Mouse (Mus musculus): Measurements from ENCODE around the gene Golph3.

The Golph3 gene

DNA sequence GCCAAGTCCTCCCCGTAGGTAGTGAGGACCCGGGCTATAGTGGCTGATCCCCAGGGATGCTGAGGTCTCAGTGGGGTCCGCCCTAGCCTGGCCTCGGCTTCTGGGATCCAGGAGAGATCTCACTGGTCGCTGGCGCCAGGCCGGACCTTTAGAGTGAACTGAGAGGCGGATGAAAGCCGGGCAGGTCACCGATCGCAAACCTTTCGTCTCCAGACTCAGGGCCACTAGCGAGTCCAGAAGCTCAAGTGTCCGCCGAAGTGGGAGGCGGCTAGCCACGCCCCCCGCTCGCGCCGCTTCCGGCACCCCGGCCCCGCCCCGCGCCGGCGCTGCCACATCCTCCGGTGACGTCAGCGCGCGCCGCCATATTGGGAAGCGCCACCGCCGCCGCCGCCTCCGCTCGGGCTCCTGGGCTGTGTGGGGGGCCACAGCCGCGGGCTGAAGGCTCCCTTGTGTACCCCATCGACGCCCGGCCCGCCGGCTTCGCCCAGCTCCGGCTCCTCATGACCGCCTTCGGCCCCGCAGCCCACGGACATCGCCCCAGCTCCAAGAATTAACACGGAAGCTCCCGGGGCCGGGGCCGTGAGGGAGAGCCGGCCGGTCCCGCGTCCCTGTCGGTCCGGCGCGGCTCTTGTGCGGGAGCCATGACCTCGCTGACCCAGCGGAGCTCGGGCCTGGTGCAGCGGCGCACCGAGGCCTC is at the start of gene Golph3:
Gene Golph3, plus strand, starts transcription at position 360 of the 697 bp plus-strand sequence.
- peak; percentile 97 for DNase-seq

DNA sequence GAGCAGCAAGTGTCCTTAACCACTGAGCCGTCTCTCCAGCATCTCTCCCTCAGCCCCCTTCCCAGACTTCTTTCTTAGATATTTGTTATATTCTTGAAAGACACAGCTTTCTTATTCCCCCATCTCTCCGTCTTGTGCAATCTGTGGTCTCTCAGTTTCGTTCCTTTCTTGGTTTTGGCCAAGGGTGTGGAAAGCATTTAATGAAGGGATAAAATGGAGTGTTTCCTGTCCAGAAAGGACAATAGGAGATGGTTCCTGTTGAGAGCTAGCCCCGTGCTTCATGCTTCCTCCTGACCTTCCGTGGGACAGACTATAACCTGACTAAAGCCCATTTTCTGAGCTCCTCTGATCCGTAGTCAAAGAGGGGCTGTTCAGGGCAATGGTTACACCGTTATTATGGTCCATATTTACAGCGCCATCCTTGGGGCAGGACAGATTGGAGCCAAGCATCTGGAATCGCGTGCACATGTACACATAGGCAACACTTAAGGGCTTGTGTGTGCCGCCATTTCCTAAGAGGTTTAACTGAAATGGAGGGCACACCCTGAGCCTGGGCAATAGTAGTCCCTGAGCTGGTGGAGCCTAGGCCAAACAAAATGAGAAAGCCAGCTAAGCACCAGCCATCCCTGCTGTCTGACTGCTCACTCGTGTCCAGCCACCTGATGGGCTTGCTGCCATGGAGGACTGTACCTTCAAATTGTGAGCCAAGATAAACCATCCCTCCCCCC is 47.8 kb upstream of the Golph3 start:
- DNase-seq, result no peak

DNA sequence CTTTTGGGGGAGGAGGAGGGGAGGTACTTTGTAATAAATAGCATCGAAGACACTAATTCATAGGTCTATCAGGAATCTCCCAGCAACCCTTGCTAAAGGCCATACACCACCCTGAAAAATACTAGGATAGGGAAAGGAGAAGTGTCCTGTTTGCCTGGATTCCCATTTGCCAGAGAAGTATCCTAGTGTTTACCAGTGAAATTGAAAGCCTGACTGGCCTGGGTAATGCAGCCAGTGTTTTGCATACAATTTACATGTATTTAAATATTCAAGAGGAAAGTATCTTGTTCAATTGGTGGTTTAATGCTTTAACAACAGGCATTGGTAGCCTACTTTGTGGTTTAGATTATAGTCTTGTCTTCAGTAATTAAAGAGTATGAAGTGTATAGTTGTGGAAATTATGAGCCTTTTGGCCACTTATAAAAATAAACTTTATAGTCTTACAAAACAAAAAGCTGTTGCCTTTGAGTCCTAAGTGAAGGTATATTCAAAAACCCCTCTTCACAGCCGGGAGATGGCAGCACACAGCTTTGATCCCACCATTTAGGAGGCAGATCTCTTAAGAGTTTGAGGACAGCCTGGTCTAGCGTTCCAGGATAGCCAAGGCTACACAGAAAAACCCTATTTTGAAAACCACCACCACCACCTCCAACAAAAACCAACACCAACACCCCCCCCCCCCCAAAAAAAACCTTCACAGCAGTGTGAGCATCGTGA is 47.0 kb upstream of the Golph3 start:
- no peak for DNase-seq

DNA sequence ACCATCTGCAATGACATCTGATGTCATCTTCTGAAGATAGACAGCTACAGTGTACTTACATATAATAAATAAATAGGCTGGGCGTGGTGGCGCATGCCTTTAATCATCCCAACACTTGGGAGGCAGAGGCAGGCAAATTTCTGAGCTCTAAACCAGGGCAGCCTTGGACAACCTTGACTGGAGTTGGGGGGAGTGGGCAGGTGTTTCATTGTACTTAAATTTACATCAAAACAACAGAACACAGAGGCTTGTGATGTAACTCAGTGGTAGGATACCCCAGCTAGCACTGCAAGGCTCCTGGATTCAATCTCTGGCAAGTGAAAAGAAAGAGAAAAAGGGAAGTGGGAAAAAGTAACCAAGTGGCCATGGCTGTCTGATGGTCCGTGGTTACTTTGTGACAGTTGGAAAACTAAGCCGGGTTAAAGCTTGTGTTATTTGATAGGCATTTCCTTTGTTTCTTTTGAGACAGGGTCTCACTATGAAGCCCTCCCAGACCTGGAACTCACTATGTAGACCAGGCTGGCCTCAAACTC is 46.1 kb upstream of the Golph3 start:
- no peak for DNase-seq

DNA sequence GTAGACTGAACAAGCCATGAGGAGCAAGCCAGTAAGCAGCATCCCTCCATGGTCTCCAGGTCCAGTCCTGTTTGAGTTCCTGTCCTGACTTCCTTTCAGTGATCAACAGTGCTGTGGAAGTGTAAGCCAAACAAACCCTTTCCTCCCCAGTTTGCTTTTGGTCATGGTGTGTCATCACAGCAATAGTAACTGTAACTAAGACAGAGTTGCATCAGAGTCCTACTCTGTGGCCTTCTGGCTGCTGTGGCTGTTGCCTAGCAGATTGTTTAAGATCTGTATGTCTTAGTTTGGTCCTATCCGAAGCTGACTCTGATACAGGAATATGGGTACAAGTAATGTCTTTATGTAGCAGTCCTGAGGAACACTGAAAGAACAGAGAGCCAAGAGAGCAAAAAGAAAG is 41.4 kb upstream of the Golph3 start:
- no peak for DNase-seq

DNA sequence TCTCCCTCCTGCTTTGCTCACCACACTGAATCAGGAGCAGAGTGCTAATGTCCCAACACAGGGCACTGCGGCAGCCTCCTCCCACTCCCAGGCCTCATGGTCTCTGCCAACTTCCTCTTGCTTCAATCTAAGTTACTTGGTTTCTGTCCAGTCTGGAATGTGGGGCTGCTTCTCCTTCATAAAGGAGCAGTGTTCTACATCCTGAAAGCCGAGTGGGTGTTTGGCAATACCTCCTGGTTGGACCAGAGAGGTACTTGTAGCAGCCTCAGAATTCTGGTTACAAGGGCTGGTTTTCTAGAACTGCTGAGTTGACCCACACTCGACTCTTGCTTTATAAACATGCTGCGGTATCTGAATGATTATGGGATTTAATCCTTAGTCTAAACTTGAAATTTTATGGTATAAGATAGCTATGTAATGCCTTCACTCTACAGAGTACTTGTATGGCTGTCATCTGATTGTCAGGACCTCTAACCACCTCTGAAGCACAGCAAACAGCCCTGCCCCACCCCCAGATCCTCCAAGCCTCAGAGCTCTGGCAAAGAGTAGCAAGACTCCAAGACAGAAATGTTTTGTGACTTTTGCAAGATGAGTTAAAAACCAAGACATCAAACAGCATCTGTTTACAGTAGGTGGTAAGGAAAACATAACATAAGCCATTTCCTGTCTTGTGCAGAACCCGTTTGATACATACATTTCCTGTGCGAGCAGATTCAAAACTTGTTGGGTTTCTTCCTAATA is 36.3 kb upstream of the Golph3 start:
- peak; percentile 55 to 63 for DNase-seq

DNA sequence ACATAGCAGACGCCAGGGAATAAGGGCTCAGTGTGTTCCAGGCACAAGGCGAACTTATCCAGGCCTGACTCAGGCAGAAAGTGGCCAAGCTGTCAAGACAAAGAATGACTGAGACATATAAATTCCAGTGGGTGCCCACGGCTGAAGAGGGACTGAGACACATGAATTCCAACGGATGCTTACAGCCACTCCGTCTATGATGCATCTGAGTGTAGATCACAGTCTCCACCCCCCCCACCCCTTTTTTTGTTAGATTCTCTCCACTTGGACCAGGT is 35.8 kb upstream of the Golph3 start:
- DNase-seq, result no peak

DNA sequence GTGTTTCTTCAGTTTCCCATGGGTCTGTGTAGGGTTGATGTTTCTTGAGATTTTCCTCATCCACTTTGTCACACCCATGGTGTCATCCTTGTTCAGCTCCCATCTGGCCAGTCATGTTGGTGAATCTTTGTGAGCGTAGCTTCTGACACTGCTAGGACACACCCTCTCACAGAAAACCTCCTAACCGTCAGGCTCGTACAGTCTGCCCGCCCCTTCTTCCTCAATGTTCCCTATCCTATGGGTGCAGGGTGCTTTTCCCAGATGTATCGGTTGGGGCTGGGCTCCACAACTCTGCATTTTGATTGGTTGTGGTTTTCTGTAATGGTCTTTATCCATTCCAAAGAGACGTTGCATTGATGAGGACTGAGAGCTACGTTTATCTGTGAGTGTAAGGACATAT is 30.9 kb upstream of the Golph3 start:
- DNase-seq, result no peak

DNA sequence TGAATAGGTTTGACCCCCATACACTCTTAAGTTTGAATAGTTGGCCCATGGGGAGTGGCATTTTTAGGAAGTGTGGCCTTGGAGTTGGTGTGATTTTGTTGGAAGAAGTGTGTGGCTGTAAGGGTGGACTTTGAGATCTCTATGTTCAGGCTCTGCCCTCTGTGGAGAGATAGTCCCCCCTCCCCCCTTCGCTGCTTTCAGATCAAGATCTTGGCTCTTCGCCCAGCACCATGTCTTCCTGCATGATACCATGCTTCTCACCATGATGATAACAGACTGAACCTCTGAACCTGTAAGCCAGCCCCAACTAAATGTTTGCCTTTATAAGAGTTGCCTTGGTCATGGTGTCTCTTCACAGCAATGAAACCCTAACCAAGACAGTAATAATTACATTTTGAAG is 29.5 kb upstream of the Golph3 start:
- DNase-seq, result no peak

DNA sequence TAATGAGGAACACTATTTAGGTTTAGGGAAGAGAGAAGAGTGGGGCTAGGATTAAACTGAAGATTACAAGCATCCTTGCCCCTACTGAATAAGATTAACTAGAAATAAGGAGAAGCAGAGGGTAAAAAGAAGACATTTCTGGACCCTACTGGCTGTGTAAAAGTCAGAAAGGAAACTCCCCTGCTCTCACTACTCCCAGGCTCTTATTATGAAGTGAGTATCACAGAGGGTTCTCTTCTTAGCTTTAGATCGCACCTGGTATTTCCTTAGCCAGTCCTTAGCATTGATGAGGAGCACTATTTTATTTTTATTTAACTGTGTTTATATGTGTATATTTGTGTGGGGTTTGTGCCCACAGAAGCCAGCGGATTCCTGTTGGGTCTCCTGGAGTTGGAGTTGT is 25.0 kb upstream of the Golph3 start:
- no peak for DNase-seq

DNA sequence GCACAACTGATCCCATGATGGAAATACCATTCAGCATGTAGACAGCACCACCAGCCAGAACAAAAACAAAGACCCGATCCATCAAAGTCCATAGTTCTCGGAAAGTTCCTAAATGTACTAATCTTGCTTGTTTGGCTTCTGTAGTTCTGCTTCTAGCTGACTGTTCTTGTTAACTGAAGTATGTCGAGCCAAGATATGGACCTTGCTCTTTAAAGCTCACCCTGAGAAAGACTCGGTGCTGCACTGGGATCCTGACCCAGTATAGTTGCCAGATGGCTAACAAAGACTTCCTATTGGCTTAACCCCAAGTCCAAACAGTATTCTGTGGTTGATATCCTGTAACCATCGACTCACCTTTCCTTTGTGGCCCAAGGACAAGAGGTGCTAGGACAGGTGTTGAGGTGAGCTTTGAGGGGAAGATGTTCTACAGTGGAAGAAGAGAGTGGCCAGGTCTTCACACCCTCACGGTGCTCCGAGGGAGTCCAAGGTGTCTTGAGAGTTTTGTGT is 23.0 kb upstream of the Golph3 start:
- no peak for DNase-seq

DNA sequence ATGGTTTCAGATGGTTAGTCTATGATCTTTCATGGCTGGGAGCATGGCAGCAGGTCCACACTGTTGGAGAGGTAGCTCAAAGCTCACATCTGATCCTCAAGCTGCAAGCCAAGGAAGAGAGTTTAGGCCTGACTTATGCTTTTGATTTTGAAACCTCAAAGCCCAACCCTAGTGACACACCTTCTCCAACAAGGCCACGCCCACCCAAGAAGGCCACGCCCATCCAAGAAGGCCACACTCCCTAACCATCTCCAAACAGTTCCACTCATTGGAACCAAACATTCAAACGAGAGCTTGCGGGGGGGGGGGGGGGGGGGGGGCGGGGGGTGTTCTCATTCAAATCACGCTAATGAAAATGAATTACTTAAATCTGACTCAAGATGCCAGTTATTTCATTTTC is 19.5 kb upstream of the Golph3 start:
- no peak for DNase-seq

DNA sequence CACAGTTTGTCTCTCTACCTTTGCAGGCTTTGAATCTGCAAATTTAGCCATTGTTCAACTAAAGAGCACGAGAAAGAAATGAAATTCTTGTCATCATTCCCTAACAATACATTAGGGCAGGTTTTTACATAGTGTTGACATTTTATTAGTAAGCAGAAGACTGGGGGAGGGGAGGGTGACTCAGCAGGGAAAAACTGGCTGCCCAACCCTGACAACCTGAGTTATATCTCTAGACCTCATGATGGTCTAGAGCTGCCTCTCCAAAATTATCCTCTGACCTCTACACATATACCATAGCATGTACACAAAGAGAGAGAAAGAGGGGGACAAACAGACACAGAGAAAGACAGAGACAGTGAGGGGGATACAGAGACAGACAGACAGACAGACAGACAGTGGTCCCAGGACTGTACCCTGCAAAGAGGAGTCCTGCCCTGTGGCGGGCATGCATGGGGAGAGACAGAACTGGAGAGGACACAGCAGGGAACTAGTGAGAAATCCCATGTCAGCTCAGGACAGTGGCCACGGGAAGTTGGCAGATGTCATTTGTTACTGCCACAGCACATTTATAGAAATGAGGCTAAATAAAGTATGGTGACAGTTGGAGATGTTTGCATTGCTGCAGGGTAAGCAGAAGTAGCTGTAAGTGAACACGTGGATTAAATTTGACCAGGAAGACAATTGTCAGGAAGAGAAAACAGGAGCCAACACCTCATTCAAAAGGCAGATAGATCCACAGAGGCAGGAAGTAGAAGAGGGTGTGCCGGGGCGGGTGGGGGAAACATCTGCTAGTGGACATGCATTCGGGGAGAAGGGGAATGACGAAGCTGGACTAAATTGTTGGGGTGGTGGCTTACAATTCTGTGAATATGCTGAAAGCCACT is 14.8 kb upstream of the Golph3 start:
- no peak for DNase-seq

DNA sequence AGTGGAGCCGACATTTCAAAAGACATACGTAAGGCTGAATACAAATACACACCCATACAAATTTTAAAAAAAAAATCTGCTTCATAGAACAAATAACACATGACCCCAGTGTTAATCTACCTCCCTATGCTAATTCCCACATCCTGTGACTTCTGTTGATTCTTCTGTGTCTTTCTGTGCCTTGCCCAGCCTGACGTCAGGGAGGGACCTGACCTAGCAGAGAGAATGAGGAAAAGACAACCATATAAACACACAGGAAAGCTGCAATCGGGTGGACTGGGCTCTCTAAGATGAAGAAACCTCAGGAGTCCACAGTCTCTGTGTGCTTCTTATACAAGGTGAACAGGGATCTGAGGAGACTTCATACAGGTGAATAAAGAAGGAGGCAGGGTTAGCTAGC is 14.1 kb upstream of the Golph3 start:
- DNase-seq, result no peak

DNA sequence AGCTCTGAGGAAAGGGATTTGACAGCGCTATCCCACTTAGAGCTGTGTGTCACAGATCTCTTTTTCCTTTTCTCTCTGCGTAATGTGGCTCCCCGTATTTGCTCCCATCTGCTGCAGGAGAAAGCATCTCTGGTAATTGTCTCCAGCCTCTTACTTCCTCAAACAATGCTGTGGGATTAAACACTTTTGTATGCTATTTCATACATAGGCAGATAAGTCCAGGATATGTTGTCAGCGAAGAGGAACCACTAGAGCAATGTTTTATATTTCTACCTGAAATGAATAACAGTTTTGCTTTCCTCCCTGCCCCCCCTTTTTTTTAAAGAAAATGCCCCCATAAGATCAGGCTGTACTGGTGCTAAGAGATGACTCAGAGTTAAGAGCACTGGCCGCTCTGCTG is 12.7 kb upstream of the Golph3 start:
- DNase-seq, result no peak

DNA sequence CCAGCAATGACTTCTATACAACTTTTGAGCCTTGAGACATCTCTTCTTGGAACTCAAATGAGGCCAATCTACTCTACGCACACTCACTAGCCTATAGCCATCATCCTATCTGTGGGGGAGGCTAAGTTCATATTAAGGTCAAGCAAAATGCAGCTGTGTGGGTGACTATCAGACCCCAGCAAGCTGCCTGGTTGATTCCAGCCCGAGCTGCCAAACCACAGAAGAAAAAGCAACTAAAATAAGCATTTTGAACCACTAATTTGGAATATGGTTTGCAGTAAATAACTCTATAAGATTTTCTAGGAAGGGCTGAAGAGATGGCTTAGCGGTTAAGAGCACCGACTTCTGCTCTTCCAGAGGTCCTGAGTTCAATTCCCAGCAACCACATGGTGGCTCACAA is 10.6 kb upstream of the Golph3 start:
- DNase-seq, result no peak

DNA sequence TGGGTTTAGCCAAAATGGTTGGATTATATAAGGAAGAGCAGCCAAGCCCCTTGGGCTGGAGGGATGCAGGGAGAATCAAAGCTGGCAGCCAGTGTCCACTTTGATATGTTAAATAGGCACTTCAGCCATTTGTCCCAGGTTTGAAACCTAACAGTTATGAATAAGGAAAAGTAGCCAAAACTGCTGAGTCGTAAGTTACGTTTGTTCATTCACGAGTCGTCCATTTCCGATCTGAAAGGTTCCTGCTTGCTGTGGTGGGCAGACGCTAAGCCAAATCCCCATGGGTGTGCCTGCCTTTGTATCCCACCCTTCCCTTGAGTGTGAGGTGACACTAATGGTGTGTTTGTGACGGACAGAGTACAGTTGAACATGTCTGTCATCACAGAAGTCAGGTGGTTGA is 9.8 kb upstream of the Golph3 start:
- no peak for DNase-seq

DNA sequence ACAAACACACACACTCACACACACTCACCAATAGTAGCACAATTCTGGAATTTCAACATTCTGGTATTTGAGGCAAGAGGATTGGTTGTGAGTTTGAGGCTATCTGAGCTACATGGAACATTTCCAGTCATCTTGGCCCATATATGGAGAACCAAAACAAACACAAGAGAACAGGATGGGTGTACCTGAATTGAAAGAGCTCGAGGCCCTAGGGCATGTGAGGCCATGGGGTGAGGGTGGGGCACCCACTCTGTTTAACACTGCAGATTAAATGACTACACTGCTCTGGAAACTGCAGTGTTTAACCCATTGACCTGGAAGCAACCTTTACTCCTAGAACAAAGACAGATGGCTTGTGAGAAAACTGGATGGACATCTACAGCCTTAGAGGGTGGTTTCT is 8.0 kb upstream of the Golph3 start:
- no peak for DNase-seq

DNA sequence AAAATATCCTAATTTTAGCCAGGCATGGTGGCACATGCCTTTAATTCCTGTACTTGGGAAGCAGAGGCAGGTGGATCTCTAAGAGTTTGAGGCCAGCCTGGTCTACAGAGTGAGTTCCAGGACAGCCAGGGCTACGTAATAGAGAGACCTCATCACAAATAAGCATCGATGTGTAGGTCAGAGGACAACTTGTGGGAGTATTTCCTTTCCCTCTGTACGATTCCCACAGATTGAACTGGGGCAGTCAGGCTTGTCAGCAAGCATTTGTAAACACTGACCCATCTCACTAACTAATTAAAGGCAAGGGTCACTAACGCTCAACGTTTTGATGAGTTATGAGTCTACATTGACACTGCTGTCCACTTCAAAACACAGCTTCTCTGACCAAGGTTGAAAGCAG is 6.7 kb upstream of the Golph3 start:
- DNase-seq, result no peak

DNA sequence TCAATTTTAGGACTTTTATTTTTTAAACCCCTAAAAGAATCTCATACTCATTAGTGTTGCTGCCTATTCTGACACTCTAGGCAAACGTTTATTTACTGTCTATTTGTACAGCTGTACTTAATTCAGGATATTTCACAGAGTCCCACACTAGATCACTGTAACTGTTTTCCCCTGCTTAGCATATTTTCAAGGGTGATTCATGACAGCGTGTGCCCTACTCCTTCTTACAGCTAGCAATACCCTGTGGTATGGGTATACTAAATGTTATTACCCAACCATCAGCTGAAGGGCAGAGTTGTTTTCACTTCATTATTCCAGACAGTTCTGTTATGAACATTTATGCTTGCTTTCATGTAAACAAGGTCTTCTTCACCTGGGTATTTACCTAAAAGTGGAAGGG is 5.3 kb upstream of the Golph3 start:
- DNase-seq, result no peak

DNA sequence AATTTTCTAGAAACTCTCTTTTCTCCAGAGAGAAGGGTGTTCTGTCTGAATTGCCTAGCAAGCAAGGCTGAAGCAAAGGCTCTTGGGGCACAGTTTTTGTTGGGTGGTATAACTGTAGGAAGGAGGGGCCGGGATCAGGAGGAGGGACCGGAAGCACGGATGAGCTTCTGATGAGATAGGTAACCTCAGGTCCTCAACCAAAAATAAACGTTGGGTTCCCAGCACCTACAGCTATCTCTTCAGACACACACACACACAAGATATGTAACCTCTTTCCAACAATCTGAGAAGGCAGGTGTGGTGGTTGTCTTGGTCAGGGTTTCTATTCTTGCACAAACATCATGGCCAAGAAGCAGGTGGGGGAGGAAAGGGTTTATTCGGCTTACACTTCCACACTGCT is 4.0 kb upstream of the Golph3 start:
- DNase-seq, result no peak

DNA sequence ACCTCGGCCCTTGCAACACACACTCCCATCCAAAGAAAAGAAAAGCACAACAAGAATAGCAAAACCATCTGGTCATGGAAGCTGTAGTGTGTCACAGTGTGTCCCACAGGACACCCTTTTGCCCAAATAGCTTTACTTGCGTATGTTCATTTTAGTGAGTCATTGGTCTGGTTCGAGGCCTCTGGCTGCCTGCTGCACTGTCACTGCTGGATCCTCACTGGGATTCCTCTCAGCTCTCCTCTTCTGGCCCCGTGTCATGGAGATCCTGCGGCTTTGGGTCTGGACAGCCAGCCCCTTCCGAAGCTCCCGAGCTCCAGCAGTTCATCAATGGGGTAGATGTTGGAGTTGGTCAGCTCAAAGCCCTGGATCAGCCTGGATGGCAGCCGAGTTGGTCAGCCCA is 2.8 kb upstream of the Golph3 start:
- DNase-seq, result no peak

Measured in lung, postnatal 4 days (tissue).